Mouse (Mus musculus): ENCODE measurements around the gene Krt36. TPM values are rescaled to one million over a fixed set of nuclear protein-coding genes. Genes with fewer than 3 reads are reported as not detected.
A peak's percentile ranks its signal among the peaks of the same experiment; 100 is the strongest.

Gene Krt36
- polyA plus RNA-seq (2012; rRNA removed), result 0.11 TPM in 1 of 2 replicates, not detected in the other

- 69% methylated on average over 6 of the region's 6 CpGs for WGBS
- H3K4me1 ChIP-seq (ENCODE audit: control insufficient read depth, insufficient read depth, low read length), result no peaks in the 10 kb centered on the region
- DNase-seq, result no peak
- no peak within 1 kb of the TSS for H3K4me3 ChIP-seq (ENCODE audit: insufficient read depth, low read depth, low read length)
- H3K36me3 ChIP-seq (ENCODE audit: control insufficient read depth, insufficient read depth, low read length), result no peaks in the 10 kb centered on the region
- TF ChIP-seq POLR2A (IDR thresholded peaks at IDR 0.05; ENCODE audit: low read depth, low read length) (no peak), CTCF (conservative IDR thresholded peaks at IDR 0.05; ENCODE audit: insufficient read depth, insufficient read length, low read depth, low read length) (no peak)
- H3K27me3 ChIP-seq (replicated peaks; ENCODE audit: control insufficient read depth, insufficient read depth, low read length), result no peaks in the 10 kb centered on the region
- no peak within 1 kb of the TSS for H3K27ac ChIP-seq (ENCODE audit: insufficient read depth, low read depth, low read length)
These were observed at the start of gene Krt36 for GRCm38 (mm10) chr11:100105576-100106122. Gene Krt36, minus strand, starts transcription at chr11:100105626.

GRCm38 (mm10) chr11:100148615-100149330 is 43.3 kb upstream of the Krt36 start, which contains the start of gene Krt19:
Gene Krt19, minus strand, starts transcription at chr11:100148665.
- no peaks in the 10 kb centered on the region for H3K4me1 ChIP-seq (ENCODE audit: control insufficient read depth, insufficient read depth, low read length)
- H3K4me3 ChIP-seq (ENCODE audit: insufficient read depth, low read depth, low read length), result no peak within 1 kb of the TSS
- 48% methylated on average over 9 of the region's 9 CpGs for WGBS
- DNase-seq, result no peak
- TF ChIP-seq CTCF (conservative IDR thresholded peaks at IDR 0.05; ENCODE audit: insufficient read depth, insufficient read length, low read depth, low read length) (no peak), POLR2A (IDR thresholded peaks at IDR 0.05; ENCODE audit: low read depth, low read length) (no peak)
- no peaks in the 10 kb centered on the region for H3K27me3 ChIP-seq (replicated peaks; ENCODE audit: control insufficient read depth, insufficient read depth, low read length)
- H3K27ac ChIP-seq (ENCODE audit: insufficient read depth, low read depth, low read length), result no peak within 1 kb of the TSS
- no peaks in the 10 kb centered on the region for H3K36me3 ChIP-seq (ENCODE audit: control insufficient read depth, insufficient read depth, low read length)

GRCm38 (mm10) chr11:100147566-100148353 is 42.3 kb upstream of the Krt36 start:
- WGBS, result 60% methylated on average over 5 of the region's 5 CpGs
- Histone ChIP-seq H3K4me1 (ENCODE audit: control insufficient read depth, insufficient read depth, low read length) (no peaks in the 10 kb centered on the region), H3K4me3 (ENCODE audit: insufficient read depth, low read depth, low read length) (no peak overlapping the region), H3K27me3 (replicated peaks; ENCODE audit: control insufficient read depth, insufficient read depth, low read length) (no peaks in the 10 kb centered on the region), H3K36me3 (ENCODE audit: control insufficient read depth, insufficient read depth, low read length) (no peaks in the 10 kb centered on the region), H3K27ac (ENCODE audit: insufficient read depth, low read depth, low read length) (no peak overlapping the region)
- TF ChIP-seq POLR2A (IDR thresholded peaks at IDR 0.05; ENCODE audit: low read depth, low read length), result no peak
- no peak for DNase-seq

- no peak for TF ChIP-seq POLR2A (IDR thresholded peaks at IDR 0.05; ENCODE audit: low read depth, low read length)
- Histone ChIP-seq H3K36me3 (ENCODE audit: control insufficient read depth, insufficient read depth, low read length) (no peaks in the 10 kb centered on the region), H3K4me3 (ENCODE audit: insufficient read depth, low read depth, low read length) (peak overlapping the region; percentile 37; the same call in 1 of the 2 replicates), H3K4me1 (ENCODE audit: control insufficient read depth, insufficient read depth, low read length) (no peaks in the 10 kb centered on the region), H3K27ac (ENCODE audit: insufficient read depth, low read depth, low read length) (no peak overlapping the region), H3K27me3 (replicated peaks; ENCODE audit: control insufficient read depth, insufficient read depth, low read length) (no peaks in the 10 kb centered on the region)
- peak; percentile 18 for DNase-seq
- 14% methylated on average over 13 of the region's 13 CpGs for WGBS
These were observed 40.6 kb upstream of the Krt36 start for GRCm38 (mm10) chr11:100145858-100146560.

GRCm38 (mm10) chr11:100145104-100145503 is 39.7 kb upstream of the Krt36 start:
- Histone ChIP-seq H3K27ac (ENCODE audit: insufficient read depth, low read depth, low read length) (no peak overlapping the region), H3K36me3 (ENCODE audit: control insufficient read depth, insufficient read depth, low read length) (no peaks in the 10 kb centered on the region), H3K4me3 (ENCODE audit: insufficient read depth, low read depth, low read length) (peak overlapping the region; percentile 37; the same call in 1 of the 2 replicates), H3K4me1 (ENCODE audit: control insufficient read depth, insufficient read depth, low read length) (no peaks in the 10 kb centered on the region), H3K27me3 (replicated peaks; ENCODE audit: control insufficient read depth, insufficient read depth, low read length) (no peaks in the 10 kb centered on the region)
- 2% methylated on average over 20 of the region's 20 CpGs for WGBS
- TF ChIP-seq CTCF (conservative IDR thresholded peaks at IDR 0.05; ENCODE audit: insufficient read depth, insufficient read length, low read depth, low read length), result no peak
- TF ChIP-seq POLR2A (IDR thresholded peaks at IDR 0.05; ENCODE audit: low read depth, low read length), result no peak
- DNase-seq, result no peak

- no peaks in the 10 kb centered on the region for H3K4me1 ChIP-seq (ENCODE audit: control insufficient read depth, insufficient read depth, low read length)
- DNase-seq, result peak; percentile 33
- 60% methylated on average over 21 of the region's 21 CpGs for WGBS
- no peak for TF ChIP-seq CTCF (conservative IDR thresholded peaks at IDR 0.05; ENCODE audit: insufficient read depth, insufficient read length, low read depth, low read length)
- TF ChIP-seq POLR2A (IDR thresholded peaks at IDR 0.05; ENCODE audit: low read depth, low read length), result no peak
- no peak overlapping the region for H3K4me3 ChIP-seq (ENCODE audit: insufficient read depth, low read depth, low read length)
- H3K36me3 ChIP-seq (ENCODE audit: control insufficient read depth, insufficient read depth, low read length), result no peaks in the 10 kb centered on the region
- H3K27ac ChIP-seq (ENCODE audit: insufficient read depth, low read depth, low read length), result no peak overlapping the region
- no peaks in the 10 kb centered on the region for H3K27me3 ChIP-seq (replicated peaks; ENCODE audit: control insufficient read depth, insufficient read depth, low read length)
These were observed 35.5 kb upstream of the Krt36 start for GRCm38 (mm10) chr11:100140966-100141365.
